Mouse (Mus musculus) liver, adult 2 months (tissue): ENCODE data around the gene Micu1. TPM values are rescaled to one million over a fixed set of nuclear protein-coding genes. Genes with fewer than 3 reads are reported as not detected.

Experiments
- DNase-seq: peaks from one replicate; pipeline ENCODE4 v3.0.0-alpha.2; 2011; ENCODE audit warnings: low read depth, low spot score; ENCODE audit errors: extremely low read depth
- H3K27ac ChIP-seq: fragments of 200-500 bp; replicated peaks from 2 replicates; pipeline ENCODE4 v1.5.1; 2012; ENCODE audit warnings: low read depth, mild to moderate bottlenecking, control low read depth, inconsistent platforms, low read length; ENCODE audit not compliant: insufficient read depth
- H3K27me3 ChIP-seq: fragments of 200-500 bp; 2 replicates; pipeline ENCODE4 v1.6.1; 2012; ENCODE audit warnings: mild to moderate bottlenecking, moderate library complexity, low read length, inconsistent platforms; ENCODE audit not compliant: control insufficient read depth, insufficient read depth
- H3K36me3 ChIP-seq: fragments of 200-500 bp; 2 replicates; pipeline ENCODE4 v1.6.1; 2012; ENCODE audit warnings: low read length, inconsistent platforms; ENCODE audit not compliant: control insufficient read depth, insufficient read depth
- H3K4me1 ChIP-seq: fragments of 200-500 bp; 2 replicates; pipeline ENCODE4 v1.6.1; 2011; ENCODE audit warnings: low read length; ENCODE audit not compliant: control insufficient read depth, insufficient read depth
- H3K4me3 ChIP-seq: fragments of 200-500 bp; 2 replicates; pipeline ENCODE4 v1.5.1; 2011; ENCODE audit warnings: low read depth, mild to moderate bottlenecking, control low read depth, low read length, moderate library complexity; ENCODE audit not compliant: insufficient read depth
- H3K79me2 ChIP-seq: fragments of 200-500 bp; 2 replicates; pipeline ENCODE4 v1.6.1; 2012; ENCODE audit warnings: inconsistent platforms, mild to moderate bottlenecking, low read length, moderate library complexity; ENCODE audit not compliant: control insufficient read depth, insufficient read depth
- H3K9ac ChIP-seq: fragments of 200-500 bp; 2 replicates; pipeline ENCODE4 v1.6.1; 2012; ENCODE audit warnings: low read depth, mild to moderate bottlenecking, control low read depth, inconsistent platforms, low read length
- CTCF ChIP-seq: fragments of 200-500 bp; IDR thresholded peaks from 2 replicates; pipeline ENCODE4 v1.5.1; 2011; ENCODE audit warnings: low read depth, low read length, control low read depth
- POLR2A ChIP-seq: fragments of 200-500 bp; IDR thresholded peaks from 2 replicates; pipeline ENCODE4 v1.6.1; 2011; ENCODE audit warnings: low read length, control low read depth; ENCODE audit not compliant: insufficient read depth; ENCODE audit errors: extremely low read depth
- whole genome bisulfite sequencing: fragments of 180-500 bp; shearing (Covaris S2); methylation state at CpG from one replicate; pipeline ENCODE4 v1.1.7; 2018; 5-methylcytosine and 5-hydroxymethylcytosine counted together
- polyA plus RNA-seq: library from polyadenylated mRNA; depleted of rRNA; stranded (reverse); fragments of >200 nt; gene quantifications from 2 replicates; pipeline ENCODE4 v1.2.3, GENCODE M21; 2012
- total RNA-seq: library from RNA; depleted of rRNA; stranded (reverse); fragments of >200 nt; gene quantifications from 2 replicates; pipeline ENCODE4 v1.2.3, GENCODE M21; 2014

The Micu1 gene
- total and polyA plus RNA-seq, 2 experiments, result 24.1 to 24.4 TPM

- Histone ChIP-seq H3K4me1 (peaks cover 17% of the 10 kb centered on the region), H3K79me2 (no peaks in the 10 kb centered on the region), H3K36me3 (no peaks in the 10 kb centered on the region), H3K27ac (no peak overlapping the region), H3K4me3 (no peak overlapping the region), H3K9ac (no peak overlapping the region), H3K27me3 (no peaks in the 10 kb centered on the region)
- WGBS, result 91% methylated on average over 6 of the region's 6 CpGs
- TF ChIP-seq POLR2A (no peak), CTCF (no peak)
- DNase-seq, result no peak
Measured at GRCm38 (mm10) chr10:59771375-59772048, 69.2 kb downstream of the Micu1 start.

GRCm38 (mm10) chr10:59772049-59772397 is 69.7 kb downstream of the Micu1 start:
- Histone ChIP-seq H3K27me3 (no peaks in the 10 kb centered on the region), H3K4me3 (no peak overlapping the region), H3K79me2 (no peaks in the 10 kb centered on the region), H3K36me3 (no peaks in the 10 kb centered on the region), H3K4me1 (peaks cover 18% of the 10 kb centered on the region), H3K9ac (no peak overlapping the region), H3K27ac (no peak overlapping the region)
- no peak for DNase-seq
- TF ChIP-seq CTCF (no peak), POLR2A (no peak)
- 90% methylated on average over 2 of the region's 2 CpGs for WGBS

GRCm38 (mm10) chr10:59773441-59774140 is 71.3 kb downstream of the Micu1 start:
- no peak overlapping the region for H3K27ac ChIP-seq

GRCm38 (mm10) chr10:59774141-59774534 is 71.9 kb downstream of the Micu1 start:
- whole genome bisulfite sequencing, result 25% methylated on average over 3 of the region's 3 CpGs
- no peaks in the 10 kb centered on the region for H3K79me2 ChIP-seq
- H3K27ac ChIP-seq, result peak overlapping the region; percentile 18; the same call in 1 of the 2 replicates

More at GRCm38 (mm10) chr10:59773441-59774140, 71.3 kb downstream of the Micu1 start:
- H3K4me3 ChIP-seq, result no peak overlapping the region
- WGBS, result 61% methylated on average over 13 of the region's 13 CpGs
- H3K27me3 ChIP-seq, result no peaks in the 10 kb centered on the region
- peak; percentile 15 for DNase-seq
- H3K4me1 ChIP-seq, result peaks cover 22% of the 10 kb centered on the region
- no peak overlapping the region for H3K9ac ChIP-seq
- H3K79me2 ChIP-seq, result no peaks in the 10 kb centered on the region
- no peak for TF ChIP-seq CTCF
- TF ChIP-seq POLR2A, result no peak
- H3K36me3 ChIP-seq, result no peaks in the 10 kb centered on the region

GRCm38 (mm10) chr10:59777246-59777645 is 75.0 kb downstream of the Micu1 start:
- H3K4me3 ChIP-seq, result no peak overlapping the region
- H3K27me3 ChIP-seq, result no peaks in the 10 kb centered on the region
- peaks cover 18% of the 10 kb centered on the region for H3K4me1 ChIP-seq
- no peak overlapping the region; the same call in 1 of the 2 replicates for H3K27ac ChIP-seq
- 19% methylated on average over 3 of the region's 3 CpGs for WGBS
- H3K9ac ChIP-seq, result no peak overlapping the region
- H3K36me3 ChIP-seq, result no peaks in the 10 kb centered on the region
- H3K79me2 ChIP-seq, result no peaks in the 10 kb centered on the region
- TF ChIP-seq POLR2A (no peak), CTCF (no peak)
- peak; percentile 86 for DNase-seq

More at GRCm38 (mm10) chr10:59774141-59774534, 71.9 kb downstream of the Micu1 start:
- no peaks in the 10 kb centered on the region for H3K36me3 ChIP-seq
- H3K4me3 ChIP-seq, result no peak overlapping the region
- H3K27me3 ChIP-seq, result no peaks in the 10 kb centered on the region
- no peak overlapping the region for H3K9ac ChIP-seq
- peak; percentile 85 for DNase-seq
- TF ChIP-seq CTCF, result no peak
- TF ChIP-seq POLR2A, result no peak
- H3K4me1 ChIP-seq, result peaks cover 19% of the 10 kb centered on the region

GRCm38 (mm10) chr10:59778137-59778710 is 75.9 kb downstream of the Micu1 start:
- Histone ChIP-seq H3K4me3 (no peak overlapping the region), H3K27ac (no peak overlapping the region), H3K27me3 (no peaks in the 10 kb centered on the region), H3K9ac (no peak overlapping the region), H3K4me1 (peaks cover 18% of the 10 kb centered on the region), H3K79me2 (no peaks in the 10 kb centered on the region), H3K36me3 (no peaks in the 10 kb centered on the region)
- peak; percentile 72 for DNase-seq
- TF ChIP-seq CTCF (no peak), POLR2A (no peak)
- WGBS, result 75% methylated on average over 4 of the region's 4 CpGs
